Mouse (Mus musculus): ENCODE results near the gene 1600012H06Rik.
"Not testable (repeated sequence)": the region's sequence is repeated elsewhere in the genome, so short reads cannot be mapped to it uniquely, and the experiment has no call there.

Gene 1600012H06Rik

GRCm38 (mm10) chr17:15009088-15009487 lies 66.1 kb downstream of the 1600012H06Rik start:
- in situ Hi-C loops (cut with MboI, MseI) = not testable (repeated sequence)

All from regulatory T cell (primary cell).